Mouse (Mus musculus) lung, postnatal 25 days (tissue): ENCODE measurements at regions not wholly inside any gene's neighbourhood (a gene's known extent, or its start where the extent isn't known, plus 50 kb on each side); places are given as distances from the start of the nearest gene placed in this dataset.

Experiments
- DNase-seq: peaks from one replicate; pipeline ENCODE4 v3.0.0; 2022; ENCODE audit warnings: low spot score

DNA sequence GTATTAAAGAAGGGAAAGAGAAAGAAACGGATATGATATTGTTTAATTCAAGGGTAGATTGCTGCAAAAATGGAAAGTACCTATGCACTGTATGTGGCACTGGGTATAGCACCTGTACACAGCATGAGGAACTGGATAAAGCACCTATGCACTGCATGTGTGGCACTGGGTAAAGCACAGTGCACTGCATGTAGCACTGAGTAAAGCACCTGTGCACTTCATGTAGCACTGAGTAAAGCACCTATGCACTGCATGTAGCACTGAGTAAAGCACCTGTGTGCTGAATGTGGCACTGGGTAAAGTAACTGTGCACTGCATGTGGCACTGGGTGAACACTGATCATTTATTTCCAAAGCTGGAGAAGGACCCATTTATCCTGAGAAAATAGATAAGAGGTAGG lies 280.2 kb upstream of the Fam49a start:
- no peak for DNase-seq

DNA sequence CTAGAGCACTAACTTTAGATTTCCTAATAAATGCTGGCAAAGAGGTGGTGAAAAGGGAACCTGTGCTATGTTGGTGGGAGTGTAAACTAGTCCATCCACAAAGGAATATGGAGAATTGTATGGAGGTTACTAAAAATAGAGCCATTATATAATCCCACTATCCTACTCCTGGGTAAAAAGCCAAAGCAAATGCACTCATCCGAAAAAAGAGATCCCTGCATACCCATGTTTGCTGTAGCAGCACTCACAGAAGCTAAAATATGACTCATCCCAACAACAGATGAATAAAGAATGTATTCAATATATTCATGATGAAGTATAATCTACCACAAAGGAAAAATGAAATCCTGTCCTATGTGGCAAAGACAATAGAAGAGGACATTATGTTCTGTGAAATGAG lies 268.4 kb upstream of the Fam49a start:
- no peak for DNase-seq

DNA sequence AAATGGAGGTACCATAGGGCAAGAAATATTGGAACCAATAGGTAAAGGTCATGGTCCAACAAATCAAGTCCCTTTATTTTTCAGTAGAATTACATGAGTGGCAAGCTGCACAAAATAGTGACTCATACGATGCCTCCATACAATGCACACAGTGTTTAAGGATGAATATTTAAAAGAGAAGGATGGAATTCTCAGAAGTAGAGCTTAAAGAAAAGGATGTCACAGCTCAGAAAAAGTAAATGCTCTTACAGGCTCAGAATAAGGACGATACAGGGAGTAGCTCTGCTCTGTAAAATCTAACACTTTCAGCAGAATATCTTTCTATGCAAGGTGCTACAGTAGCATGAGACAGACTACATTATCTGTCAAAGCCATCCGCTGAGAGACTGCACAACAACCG lies 262.7 kb upstream of the Fam49a start:
- DNase-seq, result no peak

DNA sequence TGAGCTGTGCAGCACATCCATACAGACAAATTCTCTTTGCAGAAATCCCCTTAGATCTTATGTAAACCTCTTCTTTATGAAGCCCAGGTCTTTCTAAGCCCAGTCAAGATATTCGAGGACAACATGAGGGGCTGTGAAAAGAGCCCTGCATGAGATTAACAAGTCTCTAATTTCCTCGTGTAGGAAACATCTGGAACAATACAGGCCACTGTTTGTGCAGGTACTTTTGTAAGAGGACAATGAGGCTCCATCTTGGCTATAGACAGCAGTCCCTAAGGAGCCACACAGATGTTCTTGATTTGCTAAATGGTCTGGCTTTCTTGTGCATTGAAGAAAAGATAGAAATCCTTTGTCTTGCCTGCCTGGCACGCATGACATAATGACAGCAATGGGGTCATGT lies 259.5 kb upstream of the Fam49a start:
- no peak for DNase-seq

DNA sequence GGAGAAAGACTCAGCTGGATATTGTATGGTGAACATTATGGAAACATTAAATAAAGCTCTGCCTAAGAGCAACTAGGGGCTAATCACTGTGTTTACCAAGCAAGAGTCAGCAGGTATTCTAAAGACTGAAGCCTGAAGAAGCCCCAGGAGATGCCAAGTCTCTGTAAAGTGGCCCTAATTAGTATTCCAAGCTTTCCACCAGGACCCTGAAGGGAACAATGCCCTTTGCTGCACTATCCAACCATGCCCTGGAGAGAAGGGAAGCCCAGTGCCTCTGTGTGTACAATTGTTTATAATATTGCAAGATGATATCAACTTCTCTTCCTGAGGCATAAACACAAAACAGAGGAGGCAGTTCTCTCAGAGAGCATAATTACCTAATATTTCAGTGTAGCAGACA lies 251.3 kb upstream of the Fam49a start:
- DNase-seq, result no peak

DNA sequence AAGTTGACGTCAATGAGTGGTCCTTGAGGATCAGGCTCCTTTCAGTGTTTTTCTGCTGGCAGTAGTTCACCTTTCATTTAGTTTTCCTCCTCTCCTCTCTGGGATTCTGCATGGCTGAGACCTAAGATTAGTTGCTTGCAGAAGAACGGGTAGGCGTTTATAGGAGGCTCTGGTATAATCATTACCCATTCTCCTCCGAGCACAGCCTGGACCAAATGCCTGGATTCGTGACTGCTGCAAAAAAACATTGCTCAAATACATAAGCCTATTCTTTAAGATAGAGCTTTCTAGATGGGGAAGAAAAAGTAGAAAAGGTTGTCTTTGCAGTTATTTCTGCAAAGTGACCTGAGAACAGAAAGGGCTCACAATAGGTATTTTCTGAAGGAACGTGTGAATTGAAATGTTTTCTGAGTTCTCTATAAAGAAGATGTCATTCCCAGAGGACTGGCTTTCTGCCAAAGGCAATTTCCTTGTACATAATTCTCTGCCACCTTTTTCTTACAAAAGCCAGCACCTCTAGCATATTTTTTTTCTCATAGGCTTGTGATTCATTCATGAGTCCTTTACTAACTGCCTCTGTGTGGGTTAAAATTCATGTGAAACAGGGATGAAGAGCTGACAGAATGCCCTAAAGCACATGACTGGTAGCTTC lies 238.0 kb upstream of the Fam49a start:
- DNase-seq, result no peak

DNA sequence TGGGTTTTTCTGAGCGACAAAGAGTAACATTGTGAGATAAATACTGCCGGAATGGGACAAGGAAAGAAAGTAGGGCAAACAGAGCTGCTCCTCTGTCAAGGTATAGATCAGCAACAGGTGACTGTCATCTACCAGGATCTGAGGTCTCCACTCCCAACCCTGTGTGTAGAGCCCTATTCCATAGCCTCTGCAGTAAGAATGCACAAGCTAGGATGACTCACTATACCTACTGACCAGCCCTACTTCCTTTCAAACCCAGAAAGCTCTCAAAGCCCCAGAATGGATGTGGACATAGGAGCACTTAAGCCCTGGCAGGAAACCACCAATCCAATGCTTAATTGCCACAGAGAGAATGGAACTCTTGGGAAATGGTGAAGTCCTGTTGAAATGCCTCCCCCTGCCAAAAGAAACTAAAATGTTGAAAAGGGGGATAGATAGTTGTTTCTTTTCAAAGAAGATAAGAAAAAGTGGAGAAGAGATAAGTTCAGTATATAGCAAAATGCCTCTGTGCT lies 231.8 kb upstream of the Fam49a start:
- DNase-seq, result peak; percentile 29

DNA sequence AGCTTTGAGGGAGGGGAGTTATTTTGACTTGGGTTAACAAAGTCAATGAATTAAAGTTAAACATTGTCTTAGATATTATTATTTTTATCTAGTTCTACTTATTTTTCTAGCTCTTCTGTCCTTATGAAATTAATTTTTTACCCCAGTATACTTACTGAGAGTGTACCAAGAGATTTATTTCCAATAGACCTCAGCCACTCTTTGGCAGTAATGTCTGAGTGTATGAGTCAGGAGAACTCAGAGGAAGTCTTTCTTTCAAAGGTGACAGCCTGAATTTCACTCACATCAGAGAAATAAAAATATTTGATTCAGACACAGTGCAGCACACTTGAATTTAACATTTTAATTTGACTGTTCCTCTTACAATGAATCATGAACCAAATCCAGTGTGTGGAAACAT lies 227.4 kb upstream of the Fam49a start:
- no peak for DNase-seq

DNA sequence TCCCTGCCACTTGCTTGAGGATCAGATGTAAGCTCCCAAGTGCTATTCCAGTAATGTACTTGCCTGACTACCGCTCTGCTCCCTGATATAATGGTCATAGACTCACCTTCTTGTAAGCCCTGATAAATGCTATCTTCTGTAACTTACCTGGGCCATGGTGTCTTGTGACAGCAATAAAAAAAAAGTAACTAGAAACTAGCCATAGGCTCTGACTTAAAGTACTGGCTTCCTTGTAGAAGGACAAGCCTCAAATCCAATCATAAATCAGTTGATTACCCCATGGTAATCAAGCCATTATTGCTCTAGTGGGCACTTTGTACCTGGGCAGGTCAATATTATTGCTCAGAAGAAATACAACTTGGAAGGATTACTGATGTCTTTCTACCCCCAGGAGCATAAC lies 222.7 kb upstream of the Fam49a start:
- no peak for DNase-seq

DNA sequence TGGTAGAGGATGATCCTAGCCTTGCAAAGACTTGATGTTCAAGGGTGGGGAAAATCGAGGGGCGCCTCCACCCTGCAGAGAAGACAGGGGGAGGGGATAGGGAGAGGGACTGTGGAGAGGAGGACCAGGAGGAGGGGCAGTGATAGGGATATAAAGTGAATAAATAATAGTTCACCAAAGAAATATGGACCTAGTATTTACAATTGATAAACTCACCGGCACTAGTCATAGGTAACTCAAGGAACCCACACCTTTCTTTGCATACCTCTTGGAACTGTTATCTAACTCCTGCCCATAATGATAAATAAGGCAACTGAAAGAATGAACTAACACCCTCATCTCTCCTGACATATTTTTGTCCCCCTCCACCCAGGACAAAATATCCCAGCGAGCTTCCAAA lies 199.7 kb upstream of the Fam49a start:
- DNase-seq, result no peak

DNA sequence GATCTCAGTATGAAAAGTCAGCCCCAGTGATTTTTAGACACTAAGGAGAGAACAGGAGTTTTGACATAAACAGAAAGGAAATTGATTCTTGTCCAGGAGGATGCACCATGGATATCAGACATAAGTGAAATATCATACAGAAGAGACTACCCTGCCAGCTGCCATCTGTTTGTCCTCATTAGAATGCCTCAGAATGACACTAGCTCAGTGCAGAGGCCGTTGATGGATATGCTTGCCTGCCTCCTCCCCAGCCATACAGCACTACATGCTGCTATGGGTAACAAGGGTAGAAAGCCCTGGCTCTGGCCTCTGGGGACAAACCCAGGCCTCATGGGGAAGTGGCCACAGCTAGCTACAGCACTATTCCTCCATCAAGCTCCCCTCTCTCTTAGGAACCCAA lies 198.0 kb upstream of the Fam49a start:
- DNase-seq, result no peak

DNA sequence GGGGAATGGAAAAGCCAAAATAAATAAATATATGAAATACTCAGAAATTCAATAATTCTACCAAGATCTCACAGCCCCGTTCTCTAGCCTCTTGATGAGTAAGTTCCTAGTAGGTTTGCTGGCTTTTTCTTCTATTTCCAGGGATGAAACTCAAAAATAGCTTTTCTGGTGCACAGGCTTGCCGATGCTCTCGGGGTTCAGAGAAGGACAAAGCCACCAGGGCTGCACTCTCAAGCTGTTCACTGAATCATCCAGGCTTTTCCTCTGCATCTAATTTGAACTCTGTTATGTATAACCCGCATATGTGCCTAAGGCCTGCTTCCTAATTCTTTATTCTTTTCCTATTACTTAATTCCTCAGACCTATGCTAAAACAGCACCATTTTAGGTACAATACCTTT lies 197.5 kb upstream of the Fam49a start:
- no peak for DNase-seq

DNA sequence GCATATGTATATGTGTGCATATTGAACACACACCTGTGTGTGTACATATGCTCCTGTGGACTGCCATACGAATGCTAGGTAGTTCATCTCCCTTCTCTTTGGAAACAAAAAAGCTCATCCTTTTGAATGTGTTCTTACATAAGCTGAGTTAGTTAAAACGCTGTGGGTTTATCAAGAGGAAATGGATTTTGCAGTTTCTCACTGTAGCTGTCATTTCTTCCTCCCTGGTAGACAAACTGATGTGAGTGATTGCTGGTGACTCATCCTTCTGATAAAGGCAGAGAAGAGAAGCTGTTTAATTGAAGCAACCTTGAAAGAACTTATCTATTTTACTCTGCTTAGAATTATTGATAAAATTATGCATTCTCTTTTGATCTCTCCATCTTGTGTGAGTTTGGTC lies 173.6 kb upstream of the Fam49a start:
- DNase-seq, result no peak
